Mouse (Mus musculus): ENCODE data around the gene Npnt.

GRCm38 (mm10) chr3:132902921-132903320 is 47.2 kb downstream of the Npnt start:
- no peak for TF ChIP-seq CTCF (IDR thresholded peaks at IDR 0.05; ENCODE audit: low read depth)
- TF ChIP-seq EP300 (IDR thresholded peaks at IDR 0.05; ENCODE audit: low read depth) = no peak

Data from liver, embryonic 14.5 days (tissue).